Mouse (Mus musculus) ZHBTc4 (cell line): ENCODE measurements at regions not wholly inside any gene's neighbourhood (a gene's known extent, or its start where the extent isn't known, plus 50 kb on each side); places are given as distances from the start of the nearest gene placed in this dataset.
A peak's percentile ranks its signal among the peaks of the same experiment; 100 is the strongest.

Experiments used
- DNase-seq: peaks from one replicate; pipeline ENCODE4 v3.0.0-alpha.2; 2011; ENCODE audit warnings: low read depth, low spot score

DNA sequence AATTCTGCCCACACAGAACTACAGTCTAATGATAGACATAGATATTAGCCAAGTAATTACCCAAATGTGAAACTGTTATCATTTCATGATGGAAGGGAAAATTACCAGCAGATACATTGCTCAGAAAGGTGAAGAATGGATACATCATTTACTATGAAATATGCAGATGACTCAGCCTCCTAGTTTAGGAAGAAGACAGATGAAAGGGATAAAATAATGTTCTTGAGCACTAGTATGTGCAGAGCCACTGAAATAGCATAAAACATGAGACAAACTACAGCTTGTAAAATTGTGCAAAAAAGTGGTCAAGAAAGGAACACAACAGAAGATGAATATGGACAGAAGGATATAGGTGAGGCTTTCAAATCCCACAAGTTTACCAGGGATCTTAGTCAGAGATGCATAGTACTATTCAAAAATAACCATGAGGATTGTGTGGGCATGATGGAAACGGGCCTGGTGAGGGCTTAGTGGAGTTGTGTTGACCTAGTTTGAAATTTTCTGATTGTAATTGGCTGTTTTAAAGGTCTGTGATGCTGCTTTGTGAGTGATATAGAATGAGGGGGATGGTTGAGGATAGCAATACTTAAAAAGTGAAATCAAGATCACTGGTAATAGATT is 883.3 kb downstream of the Dnajb9 start:
- DNase-seq: no peak

- DNase-seq: no peak
Measured at GRCm38 (mm10) chr12:43310293-43310692, 899.8 kb downstream of the Dnajb9 start.

GRCm38 (mm10) chr12:43306502-43307051 is 903.5 kb downstream of the Dnajb9 start:
- DNase-seq: no peak

- no peak for DNase-seq
Measured at GRCm38 (mm10) chr12:43300504-43300903, 909.6 kb downstream of the Dnajb9 start.

DNA sequence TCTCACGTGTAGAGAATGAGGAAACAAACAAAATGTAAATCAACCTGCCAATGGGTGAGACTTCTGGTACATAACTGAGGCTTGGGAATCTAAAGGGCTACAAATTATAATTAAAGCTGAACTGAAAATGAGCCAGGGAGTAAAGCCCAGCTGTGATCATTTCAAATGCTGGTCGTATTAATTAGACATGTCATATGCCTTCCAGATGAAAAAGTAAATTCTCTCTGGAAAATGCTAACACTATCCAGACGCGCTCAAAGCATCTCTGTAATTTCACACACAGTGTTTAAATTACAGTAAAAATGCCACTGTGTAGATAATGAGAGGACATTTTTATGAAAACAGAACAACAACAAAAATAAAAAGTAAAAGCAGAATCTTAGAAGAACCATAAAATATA is 929.7 kb downstream of the Dnajb9 start:
- DNase-seq: no peak

DNA sequence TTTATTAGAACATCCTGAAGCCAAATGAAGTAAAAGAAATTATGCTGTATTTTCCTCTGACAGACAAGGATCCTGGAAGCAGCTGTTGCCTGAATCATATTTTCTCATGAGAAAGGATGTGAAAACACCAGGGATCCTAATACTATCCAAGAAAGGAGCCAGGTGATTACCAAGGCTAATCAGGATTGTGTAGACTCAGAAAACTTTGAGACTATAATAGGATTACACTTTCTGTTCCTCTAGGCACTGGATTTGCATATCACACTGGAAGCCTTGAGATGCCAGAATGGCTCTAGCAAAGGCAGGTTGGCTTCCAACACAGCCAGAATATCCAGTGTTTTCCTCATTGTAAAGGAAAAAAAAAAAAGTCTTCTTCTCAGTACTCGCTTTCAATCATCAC is 945.1 kb downstream of the Dnajb9 start:
- DNase-seq: no peak

DNA sequence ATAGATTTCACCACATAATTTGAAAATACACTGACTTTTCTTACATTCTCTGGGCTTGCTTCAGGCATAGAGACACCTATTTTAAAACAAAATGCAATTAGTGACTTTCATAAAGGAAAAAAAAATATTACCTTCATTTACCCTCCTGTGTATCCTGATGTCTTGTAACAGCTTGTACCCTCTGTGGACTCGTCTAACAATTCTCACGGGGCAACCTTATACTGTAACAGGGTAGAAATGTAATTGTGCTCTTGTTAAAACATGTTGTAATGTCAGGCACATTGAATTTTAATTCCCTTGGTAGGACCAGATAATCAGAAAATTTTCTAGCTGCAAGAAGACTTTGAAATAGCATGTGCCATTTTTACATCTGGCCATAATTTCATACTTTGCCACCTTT is 946.3 kb downstream of the Dnajb9 start:
- no peak for DNase-seq

GRCm38 (mm10) chr12:43225950-43226349 is 984.2 kb downstream of the Dnajb9 start:
- DNase-seq: peak; percentile 69

DNA sequence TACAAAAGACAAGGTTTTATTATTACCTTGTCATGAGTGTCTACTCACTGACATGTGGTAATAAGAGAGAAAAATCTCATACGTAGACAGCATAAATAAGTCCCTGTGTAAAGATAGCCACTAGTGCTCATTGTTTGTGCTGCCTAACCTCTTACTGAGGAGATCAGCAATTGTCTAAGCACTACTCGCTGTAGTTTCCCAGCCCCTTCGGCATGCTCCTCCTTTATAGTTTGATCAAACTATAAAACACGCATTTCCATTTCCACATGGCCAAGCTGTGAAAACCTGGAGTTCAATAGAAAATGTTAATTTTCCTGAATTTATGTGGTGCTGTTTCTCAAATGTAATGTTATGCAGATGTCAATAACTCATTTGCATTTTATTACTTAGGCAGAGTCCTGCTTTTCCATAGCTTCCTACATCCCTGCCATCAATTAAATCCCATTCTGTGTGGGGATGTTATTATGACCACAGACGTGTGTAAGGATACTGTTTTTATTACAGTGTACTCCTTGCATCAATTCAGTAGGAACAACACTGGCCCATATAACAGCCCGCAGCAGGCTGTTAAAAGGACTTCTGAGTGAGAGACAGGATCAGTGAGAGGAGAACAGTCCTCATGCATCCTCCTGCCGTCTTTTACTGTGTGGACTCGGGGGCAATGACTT is 986.2 kb downstream of the Dnajb9 start:
- no peak for DNase-seq

GRCm38 (mm10) chr12:43212341-43212740 is 997.8 kb downstream of the Dnajb9 start:
- DNase-seq: peak; percentile 81

DNA sequence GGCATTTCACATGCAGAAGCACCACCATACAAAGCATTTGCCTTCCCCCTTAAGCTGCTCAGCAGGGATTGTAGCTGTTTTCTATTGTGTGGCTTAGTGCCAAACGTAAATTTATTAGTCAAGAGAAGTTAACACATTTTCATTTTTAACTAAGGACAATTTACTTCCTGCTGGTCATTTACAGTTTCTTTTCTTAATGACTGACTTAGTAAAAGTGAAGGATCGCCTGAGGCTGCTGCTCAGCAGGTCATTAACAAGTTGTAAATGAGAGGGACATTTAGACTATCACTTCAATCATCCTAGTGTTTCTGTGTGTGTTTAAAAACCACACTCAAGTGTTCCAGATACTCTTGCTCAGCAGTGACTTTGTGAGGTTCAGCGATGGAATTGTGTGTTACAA is 1005.5 kb downstream of the Dnajb9 start:
- peak; percentile 54 for DNase-seq
